Mouse (Mus musculus) intestine, embryonic 16.5 days (tissue): ENCODE measurements around the gene Art4. TPM values are rescaled to one million over a fixed set of nuclear protein-coding genes. Genes with fewer than 3 reads are reported as not detected.

ENCODE experiments used
- ATAC-seq: fragments of 200-750 bp; cut with Nextera tagmentation; 2 replicates; pipeline ENCODE4 v1.8.0; 2017; ENCODE audit warnings: moderate TSS enrichment, moderate library complexity
- H3K27ac ChIP-seq: fragments of 300-500 bp; sonication (generic); 2 replicates; pipeline ENCODE4 v1.5.1; 2014; ENCODE audit warnings: mild to moderate bottlenecking, low read length
- H3K27me3 ChIP-seq: fragments of 300-500 bp; sonication (generic); replicated peaks from 2 replicates; pipeline ENCODE4 v1.6.1; 2014; ENCODE audit warnings: low read length, control low read depth, mixed read lengths; ENCODE audit not compliant: control insufficient read depth, insufficient read depth
- H3K36me3 ChIP-seq: fragments of 300-500 bp; sonication (generic); 2 replicates; pipeline ENCODE4 v1.6.1; 2014; ENCODE audit warnings: low read length, control low read depth; ENCODE audit not compliant: control insufficient read depth, insufficient read depth
- H3K4me1 ChIP-seq: fragments of 300-500 bp; sonication (generic); 2 replicates; pipeline ENCODE4 v1.6.1; 2014; ENCODE audit warnings: low read length, control low read depth, mixed read lengths; ENCODE audit not compliant: control insufficient read depth, insufficient read depth
- H3K4me2 ChIP-seq: fragments of 300-500 bp; sonication (generic); 2 replicates; pipeline ENCODE4 v1.6.1; 2014; ENCODE audit warnings: low read depth, low read length, control low read depth
- H3K4me3 ChIP-seq: fragments of 300-500 bp; sonication (generic); 2 replicates; pipeline ENCODE4 v1.5.1; 2014; ENCODE audit warnings: mild to moderate bottlenecking, low read length
- H3K9ac ChIP-seq: fragments of 300-500 bp; sonication (generic); 2 replicates; pipeline ENCODE4 v1.6.1; 2014; ENCODE audit warnings: low read depth, low read length
- H3K9me3 ChIP-seq: fragments of 300-500 bp; sonication (generic); 2 replicates; pipeline ENCODE4 v1.6.1; 2016; ENCODE audit warnings: low read length, control low read depth; ENCODE audit not compliant: control insufficient read depth
- WGBS: fragments of 180-500 bp; shearing (Covaris S2); extraction: QIAGEN DNeasy Blood & Tissue Kit; methylation state at CpG from one replicate; pipeline ENCODE4 v1.1.7; 2014; 5-methylcytosine and 5-hydroxymethylcytosine counted together
- polyA plus RNA-seq: library from polyadenylated mRNA; unstranded; fragments of >200 nt; fragmentation: Nextera tagmentation; extraction: Ambion mirVana; gene quantifications from 2 replicates; pipeline ENCODE4 v1.2.1, GENCODE M21; 2015

Art4 gene
- polyA plus RNA-seq, 1 experiment from 2014 or later = 3.1 TPM

DNA sequence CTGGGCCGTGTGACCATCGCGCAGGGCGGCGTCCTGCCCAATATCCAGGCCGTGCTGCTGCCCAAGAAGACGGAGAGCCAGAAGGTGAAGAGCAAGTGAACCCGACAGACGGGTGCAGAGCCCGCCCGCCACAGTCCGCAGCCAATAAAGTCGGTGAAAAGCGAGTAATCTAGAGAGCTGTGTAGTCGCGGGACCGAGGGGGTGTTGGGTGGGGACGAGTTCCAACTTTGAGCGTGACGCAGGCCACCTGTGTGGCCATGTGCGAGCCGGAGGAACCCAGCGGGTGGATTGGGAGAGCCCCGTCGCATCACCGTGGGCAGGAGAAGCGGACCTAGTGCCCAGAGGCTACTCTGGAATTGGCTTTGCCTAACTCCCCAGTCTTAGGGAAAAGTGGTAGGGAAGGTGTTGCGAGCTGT is 48.9 kb downstream of the Art4 start:
- no peaks in the 10 kb centered on the region for H3K27me3 ChIP-seq
- H3K27ac ChIP-seq = peak overlapping the region; percentile 87
- H3K9me3 ChIP-seq = no peaks in the 10 kb centered on the region
- peaks cover 25% of the 10 kb centered on the region for H3K4me1 ChIP-seq
- peak; percentile 15 for ATAC-seq
- peak overlapping the region; percentile 84 for H3K9ac ChIP-seq
- H3K4me3 ChIP-seq = peak overlapping the region; percentile 86
- peak overlapping the region; percentile 87 for H3K4me2 ChIP-seq
- under 1% methylated on average over 28 of the region's 28 CpGs for WGBS
- peaks cover 8% of the 10 kb centered on the region for H3K36me3 ChIP-seq

DNA sequence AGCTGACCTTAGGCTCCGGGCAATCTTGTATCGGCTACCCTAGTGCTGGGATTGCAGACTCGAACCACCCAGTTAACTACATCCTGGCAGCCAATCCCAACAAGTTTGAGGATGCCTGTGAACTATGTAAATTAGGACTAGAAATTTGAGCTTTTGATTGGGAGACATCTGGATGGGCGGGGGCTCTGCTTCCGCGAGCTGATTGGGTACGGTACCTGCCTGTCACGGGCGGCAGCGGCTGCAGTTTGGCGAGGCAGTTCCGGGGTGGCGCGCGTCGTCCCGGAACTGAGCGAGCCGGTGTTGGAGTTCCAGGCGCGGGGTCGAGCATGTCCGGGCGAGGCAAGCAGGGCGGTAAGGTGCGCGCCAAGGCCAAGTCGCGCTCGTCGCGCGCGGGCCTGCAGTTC is 49.5 kb downstream of the Art4 start, which contains the start of gene H2afj:
Gene H2afj (plus strand): TSS at position 231 of the 404 bp plus-strand sequence.
- peak within 1 kb of the TSS; percentile 96 for H3K27ac ChIP-seq
- peaks cover 8% of the 10 kb centered on the region for H3K36me3 ChIP-seq
- H3K27me3 ChIP-seq = no peaks in the 10 kb centered on the region
- WGBS = under 1% methylated on average over 34 of the region's 34 CpGs
- H3K4me2 ChIP-seq = peak within 1 kb of the TSS; percentile 87
- H3K4me1 ChIP-seq = peaks cover 28% of the 10 kb centered on the region
- H3K4me3 ChIP-seq = peak within 1 kb of the TSS; percentile 86
- no peaks in the 10 kb centered on the region for H3K9me3 ChIP-seq
- peak; percentile 82 for ATAC-seq
- H3K9ac ChIP-seq = peak within 1 kb of the TSS; percentile 84

DNA sequence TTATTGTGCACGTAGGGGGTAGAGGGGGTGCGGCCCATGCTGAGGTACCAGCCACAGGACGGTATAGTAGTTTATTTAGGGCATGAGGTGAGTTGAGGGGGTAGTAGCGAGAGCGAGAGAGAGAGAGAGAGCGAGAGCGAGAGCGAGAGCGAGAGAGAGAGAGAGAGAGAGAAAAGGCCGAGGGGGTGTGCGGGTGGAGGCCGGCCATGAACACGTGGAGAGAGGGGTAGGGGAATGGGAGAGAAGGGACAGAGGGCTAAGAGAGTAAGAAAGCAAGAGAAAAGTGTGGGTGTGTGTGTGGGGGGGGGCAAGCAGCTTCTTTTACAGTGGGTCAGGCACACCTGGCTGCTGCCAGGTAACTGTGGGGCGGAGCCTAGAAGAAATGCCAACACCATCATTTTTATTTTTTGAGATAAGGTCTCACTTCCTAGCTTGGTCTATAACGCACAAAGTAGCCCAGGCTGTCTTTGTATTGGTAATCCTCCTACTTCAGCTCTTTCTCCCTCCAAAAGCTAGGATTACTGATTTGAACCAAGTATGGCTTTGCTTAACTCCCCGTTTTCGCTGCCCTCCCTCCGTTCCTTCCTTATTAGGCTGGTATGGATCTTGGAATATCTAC is 50.0 kb downstream of the Art4 start:
- ATAC-seq = peak; percentile 17
- no peaks in the 10 kb centered on the region for H3K9me3 ChIP-seq
- H3K9ac ChIP-seq = peak overlapping the region; percentile 67
- peaks cover 8% of the 10 kb centered on the region for H3K36me3 ChIP-seq
- H3K4me1 ChIP-seq = peaks cover 26% of the 10 kb centered on the region
- no peaks in the 10 kb centered on the region for H3K27me3 ChIP-seq
- H3K4me3 ChIP-seq = peak overlapping the region; percentile 40
- WGBS = 33% methylated on average over 18 of the region's 18 CpGs
- peak overlapping the region; percentile 96 for H3K27ac ChIP-seq
- peak overlapping the region; percentile 72 for H3K4me2 ChIP-seq

DNA sequence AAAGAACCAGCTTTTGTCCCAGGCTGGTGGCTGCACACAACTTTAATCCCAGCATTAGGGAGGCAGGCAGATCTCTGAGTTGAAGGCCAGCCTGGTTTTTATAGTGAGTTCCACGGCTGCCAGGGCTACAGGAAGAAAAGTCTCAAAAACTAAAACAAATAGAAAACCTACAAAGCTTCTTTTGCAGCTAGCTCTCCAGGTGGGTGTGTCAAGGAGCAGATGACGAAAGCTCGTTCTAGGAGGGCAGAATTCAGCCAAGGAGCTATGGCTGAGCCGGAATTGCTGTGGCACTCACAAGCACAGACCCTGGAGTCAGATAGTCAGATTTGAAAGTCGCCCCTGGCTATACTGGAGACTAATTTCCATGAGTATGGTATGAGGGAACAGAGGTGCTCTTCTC is 50.7 kb downstream of the Art4 start:
- Histone ChIP-seq H3K27ac (peak overlapping the region; percentile 96), H3K9me3 (no peaks in the 10 kb centered on the region), H3K27me3 (no peaks in the 10 kb centered on the region), H3K4me1 (peaks cover 26% of the 10 kb centered on the region), H3K9ac (peak overlapping the region; percentile 67), H3K4me3 (peak overlapping the region; percentile 40), H3K36me3 (peaks cover 1% of the 10 kb centered on the region), H3K4me2 (peak overlapping the region; percentile 72)
- ATAC-seq = no peak
- WGBS = 54% methylated on average over 5 of the region's 5 CpGs

DNA sequence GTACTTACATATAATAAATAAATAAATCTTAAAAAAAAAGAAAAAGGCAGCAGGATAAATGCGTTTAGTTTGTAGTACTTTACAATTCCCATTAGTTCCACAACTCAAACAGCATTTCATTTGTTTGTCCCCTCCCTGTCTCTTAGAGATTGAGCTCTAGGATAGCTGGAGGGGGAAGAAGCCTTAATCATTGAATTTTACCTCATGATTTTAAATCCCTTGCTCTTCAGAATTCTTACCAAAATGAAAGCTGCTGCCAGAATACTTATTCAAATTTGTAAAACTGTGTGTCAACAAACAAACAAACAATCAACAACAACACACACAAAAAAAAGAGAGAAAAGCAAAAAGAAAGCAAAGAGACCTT is 52.1 kb downstream of the Art4 start:
- H3K27ac ChIP-seq = no peak overlapping the region; the same call in 1 of the 2 replicates

DNA sequence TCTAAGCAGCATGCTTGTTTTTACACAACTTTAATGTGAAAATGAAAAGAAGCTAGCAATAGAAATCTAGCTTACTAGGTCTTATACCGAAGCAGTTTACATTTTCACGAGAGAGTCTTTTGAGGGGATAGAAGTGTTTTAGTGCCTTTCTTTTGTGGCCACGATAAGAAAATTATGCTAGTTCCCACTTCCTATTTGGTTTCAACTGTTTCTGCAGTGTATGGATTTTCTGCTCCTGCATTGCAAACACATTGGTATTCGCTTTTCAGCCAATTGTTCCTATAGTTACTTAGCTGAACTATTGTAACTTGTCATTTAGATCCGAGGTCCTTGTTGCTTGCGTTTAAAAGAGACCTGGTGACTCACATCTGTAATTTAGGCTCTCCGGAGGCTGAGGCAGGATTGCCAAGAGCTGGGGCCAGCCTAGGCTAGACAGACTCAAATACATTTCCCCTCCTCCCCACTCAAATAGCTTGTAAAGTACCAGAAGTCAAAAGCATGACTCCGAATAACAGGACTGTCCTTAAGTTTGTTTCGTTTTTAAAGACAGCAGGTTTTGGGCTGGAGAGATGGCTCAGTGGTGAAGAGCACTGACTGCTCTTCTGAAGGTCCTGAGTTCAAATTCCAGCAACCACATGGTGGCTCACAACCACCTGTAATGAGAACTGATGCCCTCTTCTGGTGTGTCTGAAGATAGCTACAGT is 52.7 kb downstream of the Art4 start:
- no peaks in the 10 kb centered on the region for H3K9me3 ChIP-seq
- WGBS = 26% methylated on average over 9 of the region's 9 CpGs
- no peaks in the 10 kb centered on the region for H3K27me3 ChIP-seq
- peaks cover 18% of the 10 kb centered on the region for H3K4me1 ChIP-seq
- H3K27ac ChIP-seq = peak overlapping the region; percentile 100
- H3K4me3 ChIP-seq = peak overlapping the region; percentile 81
- no peaks in the 10 kb centered on the region for H3K36me3 ChIP-seq
- ATAC-seq = no peak
- H3K9ac ChIP-seq = peak overlapping the region; percentile 56
- H3K4me2 ChIP-seq = peak overlapping the region; percentile 52

More for the DNA sequence above, 52.1 kb downstream of the Art4 start:
- H3K4me3 ChIP-seq = no peak overlapping the region
- peaks cover 22% of the 10 kb centered on the region for H3K4me1 ChIP-seq
- ATAC-seq = no peak
- WGBS = 77% methylated on average over 1 of the region's 1 CpGs
- H3K9me3 ChIP-seq = no peaks in the 10 kb centered on the region
- H3K36me3 ChIP-seq = no peaks in the 10 kb centered on the region
- H3K4me2 ChIP-seq = no peak overlapping the region
- H3K27me3 ChIP-seq = no peaks in the 10 kb centered on the region
- no peak overlapping the region for H3K9ac ChIP-seq

DNA sequence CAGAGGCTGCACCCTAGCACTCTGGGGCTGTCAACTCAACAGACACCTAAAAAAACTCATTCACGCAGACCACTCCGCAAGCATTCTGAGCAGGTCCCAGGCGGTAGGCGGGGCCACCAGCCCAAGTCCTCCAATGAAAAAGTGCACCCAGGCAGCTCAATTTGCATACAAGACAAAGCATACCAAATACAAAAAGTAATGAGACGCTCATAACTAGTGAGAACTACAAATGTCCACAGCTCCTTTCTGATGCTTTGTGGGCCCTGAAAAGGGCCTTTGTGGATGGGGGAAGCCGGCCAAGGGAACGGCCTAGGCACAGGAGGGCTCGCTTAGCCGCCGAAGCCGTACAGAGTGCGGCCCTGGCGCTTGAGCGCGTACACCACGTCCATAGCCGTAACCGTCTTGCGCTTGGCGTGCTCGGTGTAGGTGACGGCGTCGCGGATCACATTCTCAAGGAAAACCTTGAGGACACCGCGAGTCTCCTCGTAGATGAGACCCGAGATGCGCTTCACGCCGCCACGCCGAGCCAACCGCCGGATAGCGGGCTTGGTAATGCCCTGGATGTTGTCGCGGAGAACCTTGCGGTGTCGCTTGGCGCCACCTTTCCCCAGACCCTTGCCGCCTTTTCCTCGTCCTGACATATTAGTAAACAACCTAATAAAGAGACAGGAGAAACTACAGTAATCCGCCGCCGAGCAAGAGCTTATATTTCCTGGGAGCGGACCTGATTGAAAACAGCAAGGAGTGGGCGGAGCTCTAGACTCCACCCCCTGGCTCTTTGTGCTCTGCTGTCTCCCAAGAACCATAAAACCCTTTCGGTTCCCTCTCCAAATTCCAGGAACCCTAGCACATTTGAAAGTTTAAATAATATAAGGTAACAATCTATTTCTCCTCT is 53.5 kb downstream of the Art4 start, which contains the start of gene Hist4h4:
Gene Hist4h4 (minus strand): TSS at position 677 of the 895 bp plus-strand sequence.
- H3K27ac ChIP-seq = peak within 1 kb of the TSS; percentile 100
- H3K9ac ChIP-seq = peak within 1 kb of the TSS; percentile 98
- under 1% methylated on average over 50 of the region's 50 CpGs for WGBS
- peak within 1 kb of the TSS; percentile 81 for H3K4me3 ChIP-seq
- H3K9me3 ChIP-seq = no peaks in the 10 kb centered on the region
- H3K27me3 ChIP-seq = no peaks in the 10 kb centered on the region
- no peaks in the 10 kb centered on the region for H3K36me3 ChIP-seq
- peak within 1 kb of the TSS; percentile 88 for H3K4me2 ChIP-seq
- peak; percentile 66 for ATAC-seq
- H3K4me1 ChIP-seq = peaks cover 13% of the 10 kb centered on the region

DNA sequence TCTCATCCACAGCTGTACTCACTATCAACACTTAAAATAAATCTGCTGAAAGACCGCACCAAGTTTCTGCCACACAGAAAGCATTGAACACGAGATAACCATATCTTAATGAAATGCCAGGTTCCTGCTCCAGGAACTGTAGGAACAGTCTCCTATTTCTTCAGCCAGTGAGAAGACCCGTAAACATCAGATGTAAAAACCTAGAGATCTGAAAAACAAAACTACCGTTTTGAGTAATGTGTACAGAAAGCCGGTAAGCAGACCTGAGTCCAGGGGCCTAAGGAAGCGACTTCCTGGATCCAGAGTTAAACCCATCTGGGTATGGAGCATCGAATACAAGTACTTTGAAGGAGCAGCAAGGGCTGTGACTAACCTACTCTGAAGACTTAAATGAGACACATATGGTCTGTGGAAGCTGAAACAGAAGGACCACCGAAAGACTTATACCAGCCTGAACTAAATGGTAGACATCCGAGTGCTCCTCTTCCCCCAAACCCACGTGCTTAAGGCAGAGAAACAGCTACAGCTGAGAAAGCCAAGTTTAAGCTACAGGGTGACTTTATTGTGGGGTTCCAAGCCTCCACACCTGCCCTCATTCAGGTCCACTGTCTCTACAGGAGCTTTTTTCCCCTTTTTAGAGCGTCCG is 54.3 kb downstream of the Art4 start:
- Histone ChIP-seq H3K4me3 (peak overlapping the region; percentile 81), H3K9me3 (no peaks in the 10 kb centered on the region), H3K9ac (peak overlapping the region; percentile 98), H3K36me3 (no peaks in the 10 kb centered on the region), H3K4me2 (peak overlapping the region; percentile 88), H3K27me3 (no peaks in the 10 kb centered on the region), H3K4me1 (peaks cover 13% of the 10 kb centered on the region), H3K27ac (peak overlapping the region; percentile 100)
- WGBS = 15% methylated on average over 12 of the region's 12 CpGs
- 0 out of 2 replicates have a peak, but pooled peaks have one; percentile 4 for ATAC-seq
